Mouse (Mus musculus) cerebellum, adult 2 months (tissue): ENCODE measurements at regions not wholly inside any gene's neighbourhood (a gene's known extent, or its start where the extent isn't known, plus 50 kb on each side); places are given as distances from the start of the nearest gene placed in this dataset.

Source experiments
- CTCF ChIP-seq: fragments of 200-500 bp; IDR thresholded peaks from 2 replicates; pipeline ENCODE4 v1.5.1; 2011; ENCODE audit warnings: low read depth, mild to moderate bottlenecking, control low read depth, low read length, moderate library complexity, borderline replicate concordance; ENCODE audit not compliant: insufficient read depth
- POLR2A ChIP-seq: fragments of 200-500 bp; IDR thresholded peaks from 2 replicates; pipeline ENCODE4 v1.6.1; 2011; ENCODE audit warnings: low read length, control low read depth, borderline replicate concordance; ENCODE audit not compliant: insufficient read depth

DNA sequence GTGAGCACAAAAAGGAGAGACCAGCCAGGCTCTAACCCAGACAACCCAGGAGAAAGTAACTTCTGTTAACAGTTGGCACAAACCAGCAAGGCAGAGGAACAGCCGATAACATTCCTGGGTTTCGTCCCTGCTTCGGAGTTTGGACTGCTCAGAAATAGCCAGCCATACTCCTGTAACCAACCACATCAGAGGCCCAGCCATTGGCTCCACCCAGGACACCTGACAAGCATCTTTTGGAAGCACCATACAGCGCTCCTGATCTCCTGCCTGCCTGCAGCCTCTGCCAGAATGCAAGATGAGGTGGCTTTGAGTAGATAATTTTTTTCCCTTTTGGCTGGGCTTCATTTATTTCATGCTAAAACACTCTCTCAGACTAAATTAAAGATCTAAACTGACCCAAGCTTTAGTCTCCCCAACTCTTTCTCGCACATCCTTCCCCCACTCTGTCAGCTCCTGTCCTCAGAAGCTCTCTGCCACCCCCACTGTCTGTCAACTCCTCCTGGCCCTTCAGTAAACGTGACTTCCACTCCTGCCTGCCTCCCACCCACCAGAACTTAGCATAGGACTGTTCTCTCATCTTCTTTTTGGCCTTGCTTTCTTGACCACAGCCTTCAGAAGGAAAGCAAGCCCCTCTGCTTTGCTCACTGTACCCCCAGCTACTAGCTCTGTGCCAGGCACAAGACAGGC, 72.0 kb upstream of the Selenok start:
- TF ChIP-seq POLR2A, result no peak
- no peak for TF ChIP-seq CTCF
